Mouse (Mus musculus) bone marrow, adult 2 months (tissue): ENCODE measurements at regions not wholly inside any gene's neighbourhood (a gene's known extent, or its start where the extent isn't known, plus 50 kb on each side); places are given as distances from the start of the nearest gene placed in this dataset.

Experiments used
- CTCF ChIP-seq: fragments of 200-500 bp; IDR thresholded peaks from 2 replicates; pipeline ENCODE4 v1.5.1; 2011; ENCODE audit warnings: low read length, control low read depth; ENCODE audit not compliant: control insufficient read depth, insufficient read depth
- POLR2A ChIP-seq: fragments of 200-500 bp; IDR thresholded peaks from 2 replicates; pipeline ENCODE4 v1.6.1; 2011; ENCODE audit warnings: low read depth, mild to moderate bottlenecking, control low read depth, low read length, borderline replicate concordance; ENCODE audit not compliant: control insufficient read depth

- TF ChIP-seq POLR2A: no peak
- peak; percentile 72 for TF ChIP-seq CTCF
Measured at GRCm38 (mm10) chr9:69623312-69623711, 137.4 kb downstream of the Foxb1 start.
